Mouse (Mus musculus) small intestine, adult 2 months (tissue): ENCODE results near the gene Slc19a1. TPM values are rescaled to one million over a fixed set of nuclear protein-coding genes. Genes with fewer than 3 reads are reported as not detected.

ENCODE experiments used
- H3K27ac ChIP-seq: fragments of 200-500 bp; 2 replicates; pipeline ENCODE4 v1.5.1; 2012; ENCODE audit warnings: low read depth, low read length, control low read depth, inconsistent platforms; ENCODE audit not compliant: insufficient read depth
- H3K27me3 ChIP-seq: fragments of 200-500 bp; 2 replicates; pipeline ENCODE4 v1.6.1; 2012; ENCODE audit warnings: mild to moderate bottlenecking, moderate library complexity, low read length, inconsistent platforms; ENCODE audit not compliant: control insufficient read depth, insufficient read depth
- H3K36me3 ChIP-seq: fragments of 200-500 bp; 2 replicates; pipeline ENCODE4 v1.6.1; 2012; ENCODE audit warnings: mild to moderate bottlenecking, low read length, control low read depth, inconsistent platforms; ENCODE audit not compliant: control insufficient read depth, insufficient read depth
- H3K4me1 ChIP-seq: fragments of 200-500 bp; 2 replicates; pipeline ENCODE4 v1.6.1; 2012; ENCODE audit warnings: low read length, inconsistent platforms, mixed read lengths; ENCODE audit not compliant: control insufficient read depth, insufficient read depth, insufficient read length
- H3K4me3 ChIP-seq: fragments of 200-500 bp; 2 replicates; pipeline ENCODE4 v1.5.1; 2012; ENCODE audit warnings: low read depth, mild to moderate bottlenecking, control low read depth, inconsistent platforms, low read length, moderate library complexity
- CTCF ChIP-seq: fragments of 200-500 bp; IDR thresholded peaks from 2 replicates; pipeline ENCODE4 v1.5.1; 2012; ENCODE audit warnings: low read depth, mild to moderate bottlenecking, control low read depth, inconsistent platforms, low read length, moderate library complexity, mixed read lengths; ENCODE audit not compliant: insufficient replicate concordance, insufficient read length; ENCODE audit errors: extremely low read depth
- POLR2A ChIP-seq: fragments of 200-500 bp; IDR thresholded peaks from 2 replicates; pipeline ENCODE4 v1.6.1; 2012; ENCODE audit warnings: low read depth, mild to moderate bottlenecking, control low read depth, inconsistent platforms, low read length, moderate library complexity
- WGBS: fragments of 180-500 bp; shearing (Covaris S2); methylation state at CpG from one replicate; pipeline ENCODE4 v1.1.7; 2018; 5-methylcytosine and 5-hydroxymethylcytosine counted together
- polyA plus RNA-seq: library from polyadenylated mRNA; depleted of rRNA; stranded (reverse); fragments of >200 nt; gene quantifications from 2 replicates; pipeline ENCODE4 v1.2.3, GENCODE M21; 2012

Slc19a1 gene
- polyA plus RNA-seq, 1 experiment: 44.6 TPM

- WGBS: 80% methylated on average over 4 of the region's 4 CpGs
- Histone ChIP-seq H3K36me3 (no peaks in the 10 kb centered on the region), H3K27ac (no peak overlapping the region)
These were observed 46.4 kb downstream of the Slc19a1 start for GRCm38 (mm10) chr10:77078456-77078855.

GRCm38 (mm10) chr10:77078961-77079360 lies 46.9 kb downstream of the Slc19a1 start:
- Histone ChIP-seq H3K27me3 (no peaks in the 10 kb centered on the region), H3K36me3 (no peaks in the 10 kb centered on the region), H3K4me1 (no peaks in the 10 kb centered on the region), H3K4me3 (no peak overlapping the region), H3K27ac (no peak overlapping the region)
- 31% methylated on average over 8 of the region's 8 CpGs for WGBS
- TF ChIP-seq POLR2A: no peak

More at GRCm38 (mm10) chr10:77078456-77078855, 46.4 kb downstream of the Slc19a1 start:
- no peak overlapping the region for H3K4me3 ChIP-seq
- TF ChIP-seq CTCF (no peak), POLR2A (no peak)
- no peaks in the 10 kb centered on the region for H3K27me3 ChIP-seq
- no peaks in the 10 kb centered on the region for H3K4me1 ChIP-seq

GRCm38 (mm10) chr10:77082453-77082852 lies 50.4 kb downstream of the Slc19a1 start:
- Histone ChIP-seq H3K27me3 (no peaks in the 10 kb centered on the region), H3K27ac (no peak overlapping the region), H3K4me1 (no peaks in the 10 kb centered on the region), H3K4me3 (no peak overlapping the region), H3K36me3 (no peaks in the 10 kb centered on the region)
- WGBS: 17% methylated on average over 3 of the region's 3 CpGs
- TF ChIP-seq CTCF (peak; percentile 86; the same call in 1 of the 2 replicates), POLR2A (no peak)

- TF ChIP-seq CTCF: no peak
- no peak for TF ChIP-seq POLR2A
- no peak overlapping the region for H3K4me3 ChIP-seq
- H3K36me3 ChIP-seq: no peaks in the 10 kb centered on the region
- no peaks in the 10 kb centered on the region for H3K4me1 ChIP-seq
- WGBS: 60% methylated on average over 5 of the region's 5 CpGs
- H3K27ac ChIP-seq: no peak overlapping the region
- no peaks in the 10 kb centered on the region for H3K27me3 ChIP-seq
These were observed 50.9 kb downstream of the Slc19a1 start for GRCm38 (mm10) chr10:77082921-77083320.

GRCm38 (mm10) chr10:77084568-77084967 lies 52.5 kb downstream of the Slc19a1 start:
- TF ChIP-seq POLR2A (no peak), CTCF (no peak)
- Histone ChIP-seq H3K27me3 (no peaks in the 10 kb centered on the region), H3K27ac (no peak overlapping the region), H3K4me1 (no peaks in the 10 kb centered on the region), H3K36me3 (no peaks in the 10 kb centered on the region), H3K4me3 (no peak overlapping the region)
- WGBS: 46% methylated on average over 1 of the region's 1 CpGs

GRCm38 (mm10) chr10:77089336-77089735 lies 57.3 kb downstream of the Slc19a1 start:
- Histone ChIP-seq H3K36me3 (no peaks in the 10 kb centered on the region), H3K4me1 (no peaks in the 10 kb centered on the region), H3K27ac (no peak overlapping the region), H3K27me3 (no peaks in the 10 kb centered on the region), H3K4me3 (peak overlapping the region; percentile 36)
- TF ChIP-seq CTCF (no peak), POLR2A (no peak)
- 61% methylated on average over 8 of the region's 8 CpGs for WGBS

- TF ChIP-seq POLR2A (no peak), CTCF (no peak)
- Histone ChIP-seq H3K4me3 (no peak overlapping the region), H3K27ac (no peak overlapping the region), H3K4me1 (no peaks in the 10 kb centered on the region), H3K27me3 (no peaks in the 10 kb centered on the region), H3K36me3 (no peaks in the 10 kb centered on the region)
- WGBS: 57% methylated on average over 5 of the region's 5 CpGs
These were observed 58.0 kb downstream of the Slc19a1 start for GRCm38 (mm10) chr10:77090063-77090462.

- Histone ChIP-seq H3K27me3 (no peaks in the 10 kb centered on the region), H3K4me3 (no peak overlapping the region), H3K4me1 (no peaks in the 10 kb centered on the region), H3K36me3 (no peaks in the 10 kb centered on the region), H3K27ac (no peak overlapping the region)
- no peak for TF ChIP-seq POLR2A
- TF ChIP-seq CTCF: no peak
- WGBS: 38% methylated on average over 4 of the region's 4 CpGs
These were observed 59.6 kb downstream of the Slc19a1 start for GRCm38 (mm10) chr10:77091538-77092097.
